Mouse (Mus musculus) heart, postnatal 0 days (tissue): ENCODE results near the gene Capzb.

Experiments
- CTCF ChIP-seq: IDR thresholded peaks from 2 replicates; pipeline ENCODE4 v1.5.1; 2016; ENCODE audit warnings: antibody characterized with exemption, control low read depth, low read depth
- EP300 ChIP-seq: IDR thresholded peaks from 2 replicates; pipeline ENCODE4 v1.6.1; 2016; ENCODE audit warnings: antibody characterized with exemption, low read depth

DNA sequence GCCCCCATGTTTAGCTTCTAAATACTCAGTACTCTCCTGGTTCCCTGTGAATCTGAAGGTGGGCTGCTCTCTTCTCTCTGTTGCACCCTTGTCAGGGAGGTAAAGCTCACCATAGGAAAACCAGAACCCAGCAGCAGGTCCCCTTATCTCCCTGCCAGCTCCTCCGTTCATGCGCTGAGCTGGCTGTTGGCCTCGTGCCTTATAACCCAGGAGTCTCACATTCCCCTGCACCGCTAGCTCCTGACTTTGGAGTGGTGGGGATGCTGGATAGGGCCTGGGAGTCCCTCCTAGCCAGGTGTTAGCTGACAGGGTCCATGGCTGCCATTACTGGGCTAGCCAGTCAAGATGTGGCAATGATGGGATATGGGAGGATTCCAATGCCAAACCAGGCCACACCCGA, 93.5 kb downstream of the Capzb start:
- TF ChIP-seq CTCF (no peak), EP300 (no peak)
